Mouse (Mus musculus) mouse trophoblast stem cell (cell line): Measurements from ENCODE around the gene Tgfbr3.

Experiments used
- in situ Hi-C, 2 experiments: fragments of 300-500 bp; cut with MseI, MboI; formaldehyde crosslinking; loops; 2 replicates in 1 of 2; 3 replicates in 1 of 2; pipeline ENCODE4 v1.15.1; 2025

The Tgfbr3 gene

GRCm38 (mm10) chr5:107217139-107217538 is 72.3 kb downstream of the Tgfbr3 start:
- in situ Hi-C loops: no loop called here

GRCm38 (mm10) chr5:107213373-107214132 is 75.9 kb downstream of the Tgfbr3 start:
- in situ Hi-C loops: no loop called here

GRCm38 (mm10) chr5:107211830-107212370 is 77.5 kb downstream of the Tgfbr3 start:
- in situ Hi-C loops: no loop called here

- in situ Hi-C loops: no loop called here
These were observed 79.4 kb downstream of the Tgfbr3 start for GRCm38 (mm10) chr5:107210040-107210439.

- in situ Hi-C loops: no loop called here
These were observed 81.5 kb downstream of the Tgfbr3 start for GRCm38 (mm10) chr5:107207911-107208310.

- in situ Hi-C loops: no loop called here
These were observed 85.1 kb downstream of the Tgfbr3 start for GRCm38 (mm10) chr5:107204306-107204705.

GRCm38 (mm10) chr5:107202801-107203559 is 86.4 kb downstream of the Tgfbr3 start:
- in situ Hi-C loops: no loop called here

- in situ Hi-C loops: no loop called here
These were observed 87.8 kb downstream of the Tgfbr3 start for GRCm38 (mm10) chr5:107201509-107202182.

- in situ Hi-C loops: no loop called here
These were observed 88.5 kb downstream of the Tgfbr3 start for GRCm38 (mm10) chr5:107200853-107201341.

GRCm38 (mm10) chr5:107200221-107200635 is 89.2 kb downstream of the Tgfbr3 start:
- in situ Hi-C loops: no loop called here

GRCm38 (mm10) chr5:107195751-107196395 is 93.6 kb downstream of the Tgfbr3 start:
- in situ Hi-C loops: no loop called here

- in situ Hi-C loops: no loop called here
These were observed 96.3 kb downstream of the Tgfbr3 start for GRCm38 (mm10) chr5:107193160-107193559.

GRCm38 (mm10) chr5:107192372-107192771 is 97.1 kb downstream of the Tgfbr3 start:
- in situ Hi-C loops: no loop called here

GRCm38 (mm10) chr5:107188551-107188950 is 100.9 kb downstream of the Tgfbr3 start:
- in situ Hi-C loops: no loop called here

GRCm38 (mm10) chr5:107186206-107186605 is 103.2 kb downstream of the Tgfbr3 start:
- in situ Hi-C loops: no loop called here

GRCm38 (mm10) chr5:107184158-107184883 is 105.1 kb downstream of the Tgfbr3 start:
- in situ Hi-C loops: no loop called here

GRCm38 (mm10) chr5:107183537-107183936 is 105.9 kb downstream of the Tgfbr3 start:
- in situ Hi-C loops: no loop called here

GRCm38 (mm10) chr5:107182721-107183120 is 106.7 kb downstream of the Tgfbr3 start:
- in situ Hi-C loops: no loop called here

GRCm38 (mm10) chr5:107181820-107182219 is 107.6 kb downstream of the Tgfbr3 start:
- in situ Hi-C loops: no loop called here

- in situ Hi-C loops: no loop called here
These were observed 110.2 kb downstream of the Tgfbr3 start for GRCm38 (mm10) chr5:107179194-107179593.

- in situ Hi-C loops: no loop called here
These were observed 111.6 kb downstream of the Tgfbr3 start for GRCm38 (mm10) chr5:107177791-107178190.
